Mouse (Mus musculus) frontal cortex, adult (tissue): ENCODE results near the gene Efnb3.

Experiments used
- ATAC-seq: cut with Nextera tagmentation; 2 replicates; pipeline ENCODE4 v1.9.2; 2017; ENCODE audit warnings: mild to moderate bottlenecking, moderate library complexity, mixed read lengths; ENCODE audit not compliant: low TSS enrichment

Efnb3 gene

GRCm38 (mm10) chr11:69513840-69514239 is 46.2 kb downstream of the Efnb3 start:
- peak; percentile 65; the same call in 1 of the 2 replicates for ATAC-seq

- ATAC-seq = no peak
Observed at GRCm38 (mm10) chr11:69510796-69511496, 49.1 kb downstream of the Efnb3 start.
